Mouse (Mus musculus) neural tube, embryonic 12.5 days (tissue): ENCODE data around the gene Gm10234. TPM values are rescaled to one million over a fixed set of nuclear protein-coding genes. Genes with fewer than 3 reads are reported as not detected.

Experiments used
- polyA plus RNA-seq: library from polyadenylated mRNA; unstranded; fragments of >200 nt; fragmentation: Nextera tagmentation; extraction: Ambion mirVana; gene quantifications from 2 replicates; pipeline ENCODE4 v1.2.1, GENCODE M21; 2016

The Gm10234 gene
- polyA plus RNA-seq, 1 experiment from 2014 or later: not detected

Other genes starting within 250 kb of the Gm10234 start
- gene Kbtbd8, start 204.9 kb upstream of the Gm10234 start, polyA plus RNA-seq: 7.1 and 8.1 TPM in 2 replicates